Mouse (Mus musculus) CH12.LX (cell line): ENCODE measurements around the gene Snrnp200. TPM values are rescaled to one million over a fixed set of nuclear protein-coding genes. Genes with fewer than 3 reads are reported as not detected.

ENCODE experiments used
- DNase-seq: peaks from one replicate; pipeline ENCODE4 v3.0.0-alpha.2; 2013; ENCODE audit errors: extremely low read depth
- H3K27ac ChIP-seq: 2 replicates; pipeline ENCODE4 v1.5.1; 2012; ENCODE audit warnings: low read depth, mild to moderate bottlenecking, control low read depth, moderate library complexity; ENCODE audit not compliant: insufficient read depth
- H3K27me3 ChIP-seq: replicated peaks from 2 replicates; pipeline ENCODE3; 2012; ENCODE audit warnings: inconsistent platforms
- H3K36me3 ChIP-seq, 2 experiments: replicated peaks in 1 of 2; 2 replicates each; pipeline versions ENCODE3 to v1.6.1; 2012; ENCODE audit warnings: inconsistent platforms in 1 of 2, low read length in 1 of 2, mild to moderate bottlenecking in 1 of 2, mixed read lengths in 1 of 2, moderate library complexity in 1 of 2; ENCODE audit not compliant: control insufficient read depth in 1 of 2, insufficient read depth in 1 of 2
- H3K4me1 ChIP-seq, 2 experiments: 2 replicates each; pipeline ENCODE4 v1.6.1; 2012; ENCODE audit warnings: inconsistent platforms in 1 of 2, moderate library complexity in 1 of 2; ENCODE audit not compliant: insufficient read depth in 2 of 2, control insufficient read depth in 1 of 2
- H3K4me2 ChIP-seq: 2 replicates; pipeline ENCODE4 v1.6.1; 2012; ENCODE audit warnings: low read depth, mild to moderate bottlenecking, control low read depth; ENCODE audit not compliant: poor library complexity, insufficient read depth, severe bottlenecking
- H3K4me3 ChIP-seq, 3 experiments: fragments of 150-350 bp in 1 of 3; sonication (generic) in 1 of 3; replicated peaks in 1 of 3; 2 replicates each; pipeline versions ENCODE3 to v1.5.1; 2011 to 2012; ENCODE audit warnings: low read depth in 2 of 3, low read length in 2 of 3, mild to moderate bottlenecking in 2 of 3, moderate library complexity in 2 of 3, control low read depth in 1 of 3, improper control_type of control experiment in 1 of 3, inconsistent platforms in 1 of 3, mixed read lengths in 1 of 3; ENCODE audit not compliant: poor library complexity in 1 of 3
- H3K79me2 ChIP-seq: replicated peaks from 2 replicates; pipeline ENCODE4 v1.6.1; 2012; ENCODE audit warnings: mild to moderate bottlenecking, moderate library complexity; ENCODE audit not compliant: control insufficient read depth, poor library complexity, insufficient read depth, severe bottlenecking; ENCODE audit errors: extremely low read depth
- H3K9ac ChIP-seq: 2 replicates; pipeline ENCODE4 v1.6.1; 2012; ENCODE audit warnings: low read depth, mild to moderate bottlenecking, control low read depth, moderate library complexity; ENCODE audit not compliant: insufficient read depth
- H3K9me3 ChIP-seq: replicated peaks from 2 replicates; pipeline ENCODE3; 2012; ENCODE audit warnings: low read length, inconsistent platforms, mixed read lengths
- BHLHE40 ChIP-seq: IDR thresholded peaks from 2 replicates; pipeline ENCODE4 v1.6.1; 2011; ENCODE audit warnings: mild to moderate bottlenecking, low read depth, low read length, improper control_type of control experiment
- CHD1 ChIP-seq: IDR thresholded peaks from 2 replicates; pipeline ENCODE4 v1.6.1; 2012; ENCODE audit warnings: low read depth, low read length, improper control_type of control experiment, inconsistent platforms
- CHD2 ChIP-seq: IDR thresholded peaks from 2 replicates; pipeline ENCODE4 v1.6.1; 2011; ENCODE audit warnings: low read length, improper control_type of control experiment
- CTCF ChIP-seq, 2 experiments: IDR thresholded peaks in 1 of 2; conservative IDR thresholded peaks in 1 of 2; 2 replicates each; pipeline ENCODE4 v1.5.1; 2011 to 2012; ENCODE audit warnings: low read depth in 2 of 2, low read length in 2 of 2, improper control_type of control experiment in 1 of 2, inconsistent platforms in 1 of 2, mild to moderate bottlenecking in 1 of 2, moderate library complexity in 1 of 2
- E2F4 ChIP-seq: IDR thresholded peaks from 2 replicates; pipeline ENCODE4 v1.6.1; 2011; ENCODE audit warnings: low read depth, low read length, improper control_type of control experiment; ENCODE audit not compliant: insufficient replicate concordance
- ELF1 ChIP-seq: IDR thresholded peaks from 2 replicates; pipeline ENCODE4 v1.6.1; 2014; ENCODE audit warnings: low read depth, mild to moderate bottlenecking, inconsistent platforms, low read length, improper control_type of control experiment
- EP300 ChIP-seq: IDR thresholded peaks from 2 replicates; pipeline ENCODE4 v1.6.1; 2011; ENCODE audit warnings: low read length, improper control_type of control experiment
- ETS1 ChIP-seq: conservative IDR thresholded peaks from 2 replicates; pipeline ENCODE4 v1.6.1; 2012; ENCODE audit warnings: low read depth, mild to moderate bottlenecking, inconsistent platforms, low read length, improper control_type of control experiment, moderate library complexity
- GABPA ChIP-seq: IDR thresholded peaks from 2 replicates; pipeline ENCODE4 v1.6.1; 2012; ENCODE audit warnings: low read depth, low read length, improper control_type of control experiment, inconsistent platforms; ENCODE audit not compliant: insufficient replicate concordance
- HCFC1 ChIP-seq: IDR thresholded peaks from 2 replicates; pipeline ENCODE4 v1.6.1; 2012; ENCODE audit warnings: low read depth, mild to moderate bottlenecking, inconsistent platforms, low read length, improper control_type of control experiment
- IRF4 ChIP-seq: IDR thresholded peaks from 2 replicates; pipeline ENCODE4 v1.6.1; 2014; ENCODE audit warnings: low read depth, mild to moderate bottlenecking, inconsistent platforms, low read length, improper control_type of control experiment
- JUN ChIP-seq: IDR thresholded peaks from 2 replicates; pipeline ENCODE4 v1.6.1; 2011; ENCODE audit warnings: low read depth, mild to moderate bottlenecking, low read length, improper control_type of control experiment, moderate library complexity; ENCODE audit not compliant: insufficient read depth
- JUND ChIP-seq: conservative IDR thresholded peaks from 2 replicates; pipeline ENCODE4 v1.6.1; 2011; ENCODE audit warnings: low read depth, low read length, improper control_type of control experiment
- KAT2A ChIP-seq: IDR thresholded peaks from 2 replicates; pipeline ENCODE4 v1.6.1; 2012; ENCODE audit warnings: low read length, improper control_type of control experiment, inconsistent platforms; ENCODE audit not compliant: insufficient replicate concordance
- MAFK ChIP-seq: IDR thresholded peaks from 2 replicates; pipeline ENCODE4 v1.6.1; 2011; ENCODE audit warnings: low read length, improper control_type of control experiment; ENCODE audit not compliant: insufficient replicate concordance
- MAX ChIP-seq: IDR thresholded peaks from 2 replicates; pipeline ENCODE4 v1.6.1; 2011; ENCODE audit warnings: low read length, improper control_type of control experiment
- MAZ ChIP-seq: IDR thresholded peaks from 2 replicates; pipeline ENCODE4 v1.6.1; 2012; ENCODE audit warnings: low read depth, mild to moderate bottlenecking, inconsistent platforms, low read length, improper control_type of control experiment, moderate library complexity
- MEF2A ChIP-seq: IDR thresholded peaks from 2 replicates; pipeline ENCODE4 v1.6.1; 2014; ENCODE audit warnings: low read depth, mild to moderate bottlenecking, inconsistent platforms, low read length, improper control_type of control experiment, borderline replicate concordance
- MXI1 ChIP-seq: IDR thresholded peaks from 2 replicates; pipeline ENCODE4 v1.6.1; 2011; ENCODE audit warnings: mild to moderate bottlenecking, low read depth, low read length, improper control_type of control experiment
- MYC ChIP-seq: IDR thresholded peaks from 2 replicates; pipeline ENCODE4 v1.6.1; 2011; ENCODE audit warnings: low read depth, mild to moderate bottlenecking, improper control_type of control experiment, low read length
- NELFE ChIP-seq: IDR thresholded peaks from 2 replicates; pipeline ENCODE4 v1.6.1; 2011; ENCODE audit warnings: low read depth, low read length, improper control_type of control experiment
- NRF1 ChIP-seq: IDR thresholded peaks from 2 replicates; pipeline ENCODE4 v1.6.1; 2014; ENCODE audit warnings: low read depth, mild to moderate bottlenecking, inconsistent platforms, low read length, improper control_type of control experiment, moderate library complexity
- PAX5 ChIP-seq: IDR thresholded peaks from 2 replicates; pipeline ENCODE4 v1.6.1; 2012; ENCODE audit warnings: low read length, inconsistent platforms, mixed read lengths
- POLR2A ChIP-seq: IDR thresholded peaks from 2 replicates; pipeline ENCODE4 v1.6.1; 2011; ENCODE audit warnings: low read depth, mild to moderate bottlenecking, improper control_type of control experiment, low read length
- POLR2AphosphoS2 ChIP-seq: IDR thresholded peaks from 2 replicates; pipeline ENCODE4 v1.6.1; 2011; ENCODE audit warnings: low read depth, low read length, improper control_type of control experiment
- RAD21 ChIP-seq: IDR thresholded peaks from 2 replicates; pipeline ENCODE4 v1.6.1; 2011; ENCODE audit warnings: low read depth, mild to moderate bottlenecking, low read length, improper control_type of control experiment, moderate library complexity
- RCOR1 ChIP-seq: conservative IDR thresholded peaks from 2 replicates; pipeline ENCODE4 v1.6.1; 2012; ENCODE audit warnings: low read depth, mild to moderate bottlenecking, inconsistent platforms, low read length, improper control_type of control experiment
- SIN3A ChIP-seq: IDR thresholded peaks from 2 replicates; pipeline ENCODE4 v1.6.1; 2012; ENCODE audit warnings: low read length, improper control_type of control experiment, inconsistent platforms
- SMC3 ChIP-seq: IDR thresholded peaks from 2 replicates; pipeline ENCODE4 v1.6.1; 2011; ENCODE audit warnings: low read depth, low read length, improper control_type of control experiment
- TBP ChIP-seq: conservative IDR thresholded peaks from 2 replicates; pipeline ENCODE4 v1.6.1; 2011; ENCODE audit warnings: low read depth, low read length, improper control_type of control experiment
- TCF12 ChIP-seq: IDR thresholded peaks from 2 replicates; pipeline ENCODE4 v1.6.1; 2014; ENCODE audit warnings: low read depth, mild to moderate bottlenecking, inconsistent platforms, low read length, improper control_type of control experiment
- USF1 ChIP-seq: IDR thresholded peaks from 2 replicates; pipeline ENCODE4 v1.6.1; 2014; ENCODE audit warnings: low read depth, mild to moderate bottlenecking, inconsistent platforms, low read length, improper control_type of control experiment
- USF2 ChIP-seq: conservative IDR thresholded peaks from 2 replicates; pipeline ENCODE4 v1.6.1; 2011; ENCODE audit warnings: low read depth, low read length, improper control_type of control experiment
- ZC3H11A ChIP-seq: IDR thresholded peaks from 2 replicates; pipeline ENCODE4 v1.6.1; 2012; ENCODE audit warnings: low read depth, mild to moderate bottlenecking, inconsistent platforms, low read length, improper control_type of control experiment
- ZKSCAN1 ChIP-seq: IDR thresholded peaks from 2 replicates; pipeline ENCODE4 v1.6.1; 2012; ENCODE audit warnings: low read depth, inconsistent platforms, low read length, improper control_type of control experiment, borderline replicate concordance
- ZMIZ1 ChIP-seq: IDR thresholded peaks from 2 replicates; pipeline ENCODE4 v1.6.1; 2012; ENCODE audit warnings: low read depth, mild to moderate bottlenecking, inconsistent platforms, low read length, improper control_type of control experiment
- ZNF384 ChIP-seq: IDR thresholded peaks from 2 replicates; pipeline ENCODE4 v1.6.1; 2012; ENCODE audit warnings: low read depth, low read length, improper control_type of control experiment, inconsistent platforms
- dilution Hi-C: fragments of 300-500 bp; cut with MboI; formaldehyde crosslinking; loops from 2 replicates; pipeline ENCODE4 v1.14.3; 2020; ENCODE audit warnings: low sequenced_read_pairs; ENCODE audit not compliant: extremely low pct_unique_long_range_greater_than_20kb, extremely low pct_ligation_motif_present
- in situ Hi-C: fragments of 300-500 bp; cut with MboI; formaldehyde crosslinking; loops from 3 replicates; pipeline ENCODE4 v1.14.3; 2019; ENCODE audit warnings: low sequenced_read_pairs, low pct_ligation_motif_present, low pct_unique_long_range_greater_than_20kb, mixed read lengths
- polyA plus RNA-seq: library from polyadenylated mRNA; unstranded; fragments of >175 nt; gene quantifications from 2 replicates; pipeline ENCODE4 v1.2.1, GENCODE M21; 2012; ENCODE audit warnings: low read depth; ENCODE audit not compliant: insufficient read length
- total RNA-seq, 2 experiments: library from RNA; depleted of rRNA; stranded (reverse); fragments of 300-350 nt in 1 of 2; fragments of >200 nt in 1 of 2; gene quantifications; 2 replicates each; pipeline ENCODE4 v1.2.3; 2012 to 2014

Snrnp200 gene
- total RNA-seq (2012; rRNA removed) (90.3 and 99.0 TPM in 2 replicates), total RNA-seq (2014; rRNA removed) (74.3 and 75.1 TPM in 2 replicates), polyA plus RNA-seq (100 and 102 TPM in 2 replicates)

- dilution Hi-C loops (no loop called here), in situ Hi-C loops (no loop called here)
- Histone ChIP-seq H3K4me3 (peak within 1 kb of the TSS; percentile 75 to 89 (median 85)), H3K4me1 (peaks cover 0 to 18% of the 10 kb centered on the region in 2 experiments; a peak in 2 of 4 replicates), H3K9me3 (no peaks in the 10 kb centered on the region), H3K27me3 (no peaks in the 10 kb centered on the region), H3K9ac (peak within 1 kb of the TSS; percentile 73), H3K36me3 (peaks cover 26 to 48% of the 10 kb centered on the region in 2 experiments), H3K79me2 (peaks cover 18% of the 10 kb centered on the region), H3K27ac (peak within 1 kb of the TSS; percentile 78), H3K4me2 (peak within 1 kb of the TSS; percentile 56)
- DNase-seq, result peak; percentile 99
- TF ChIP-seq BHLHE40, result peak; percentile 95
- peak; percentile 71; the same call in 1 of the 2 replicates for TF ChIP-seq GABPA
- peak; percentile 82 for TF ChIP-seq MAZ
- TF ChIP-seq MAX, result peak; percentile 81; the same call in 1 of the 2 replicates
- peak; percentile 82 for TF ChIP-seq MEF2A
- TF ChIP-seq ZNF384, result peak; percentile 45
- peak; percentile 58 for TF ChIP-seq JUND
- TF ChIP-seq KAT2A, result peak; percentile 99
- no peak for TF ChIP-seq CTCF (conservative IDR thresholded peaks at IDR 0.05 in 1 of 2, IDR thresholded peaks at IDR 0.05 in 1 of 2; ENCODE audit: low read depth in 2 of 2, low read length in 2 of 2)
- no peak for TF ChIP-seq ZKSCAN1
- peak; percentile 75 for TF ChIP-seq POLR2A
- TF ChIP-seq USF1, result no peak
- peak; percentile 90 for TF ChIP-seq TCF12
- TF ChIP-seq IRF4, result peak; percentile 82
- peak; percentile 86; the same call in 1 of the 2 replicates for TF ChIP-seq NELFE
- TF ChIP-seq CHD2, result peak; percentile 98
- TF ChIP-seq SMC3, result no peak
- TF ChIP-seq HCFC1, result peak; percentile 98
- TF ChIP-seq TBP, result peak; percentile 80
- TF ChIP-seq RAD21, result no peak
- TF ChIP-seq CHD1, result 0 out of 2 replicates have a peak, but pooled peaks have one; percentile 26
- 0 out of 2 replicates have a peak, but pooled peaks have one; percentile 33 for TF ChIP-seq POLR2AphosphoS2
- TF ChIP-seq JUN, result 0 out of 2 replicates have a peak, but pooled peaks have one; percentile 27
- peak; percentile 62; the same call in 1 of the 2 replicates for TF ChIP-seq E2F4
- peak; percentile 91 for TF ChIP-seq ELF1
- TF ChIP-seq USF2, result no peak
- TF ChIP-seq NRF1, result peak; percentile 48; the same call in 1 of the 2 replicates
- no peak for TF ChIP-seq ZC3H11A
- TF ChIP-seq MXI1, result peak; percentile 90
- TF ChIP-seq RCOR1, result peak; percentile 80; the same call in 1 of the 2 replicates
- no peak for TF ChIP-seq PAX5
- TF ChIP-seq ZMIZ1, result peak; percentile 49; the same call in 1 of the 2 replicates
- no peak for TF ChIP-seq EP300
- peak; percentile 99 for TF ChIP-seq SIN3A
- TF ChIP-seq MYC, result peak; percentile 76; the same call in 1 of the 2 replicates
- peak; percentile 38; the same call in 1 of the 2 replicates for TF ChIP-seq MAFK
- peak; percentile 39 for TF ChIP-seq ETS1
Measured at GRCm38 (mm10) chr2:127207547-127208451, at the start of gene Snrnp200, which contains the start of gene 1810024B03Rik. TSS of gene Snrnp200 (plus strand) at chr2:127208386. TSS of gene 1810024B03Rik (minus strand) at chr2:127208280.
